ENCODE assay signal across 11 mouse cellular contexts in the genomic region with DNA sequence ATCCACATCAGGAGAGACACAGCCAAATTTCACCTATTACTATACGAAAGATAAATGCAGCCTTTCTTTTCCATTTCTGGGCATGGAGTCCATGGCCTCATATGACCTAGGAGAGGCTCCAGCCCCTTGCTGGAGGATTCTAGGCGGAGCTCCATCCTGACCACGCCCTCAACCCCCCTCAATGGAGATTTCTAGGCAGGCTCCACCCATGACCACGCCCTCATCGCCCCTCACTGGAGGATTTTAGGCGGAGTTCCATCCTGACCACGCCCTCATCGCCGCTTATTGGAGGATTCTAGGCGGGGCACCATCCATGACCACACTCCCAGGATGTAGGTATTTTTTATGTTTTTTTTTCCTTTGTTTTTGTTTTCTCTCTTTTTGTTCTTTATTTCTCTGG. TPM values are rescaled to one million over a fixed set of nuclear protein-coding genes. Genes with fewer than 3 reads are reported as not detected.
DNase-seq lines count a peak whose midpoint lies in the region; ATAC-seq lines count a peak whose summit lies in the region.
"Had no signal": no experiment of that assay in that cellular context is flagged by ENCODE, and none has a peak within 500 bp of the region (broad histone marks: within the 10 kb centered on the region; RNA-seq: fewer than 3 reads in every experiment).

No protein-coding gene starts in this region.

- no peak overlapping the region for H3K27ac ChIP-seq in liver, embryonic 12.5 days
- H3K27ac ChIP-seq: embryonic facial prominence, embryonic 13.5 days had no signal

- peaks cover 50% of the 10 kb centered on the region for H3K27me3 ChIP-seq in liver, embryonic 12.5 days (replicated peaks)

- peak; percentile 61 for DNase-seq in cerebellum, adult 11-12 months
- DNase-seq in cerebellum, postnatal 4 days (ENCODE audit: low spot score in 2 of 2): no peak
- DNase-seq in liver (peak; percentile 78), ZHBTc4 (ENCODE audit: low read depth, low spot score) (peak; percentile 97)
- peak; percentile 30 for DNase-seq in lung, postnatal 14 days
- no peak for DNase-seq in layer of hippocampus, adult 9-10 months (ENCODE audit: low spot score)

- H3K36me3 ChIP-seq in liver, embryonic 12.5 days: no peaks in the 10 kb centered on the region
- H3K36me3 ChIP-seq: embryonic facial prominence, embryonic 13.5 days had no signal

- 30% methylated on average over 10 of the region's 10 CpGs for WGBS in liver, embryonic 12.5 days (ENCODE audit: insufficient replicate concordance)

- peaks cover 27% of the 10 kb centered on the region for H3K4me1 ChIP-seq in liver, embryonic 12.5 days

- H3K4me3 ChIP-seq in liver, embryonic 12.5 days: no peak overlapping the region
- H3K4me3 ChIP-seq: embryonic facial prominence, embryonic 13.5 days had no signal

- ATAC-seq in liver, embryonic 12.5 days: no peak
- no peak for ATAC-seq in megakaryocyte, adult 5-6 weeks (ENCODE audit: poor library complexity, severe bottlenecking)

- no peak overlapping the region for H3K9ac ChIP-seq in liver, embryonic 12.5 days
- H3K9ac ChIP-seq: embryonic facial prominence, embryonic 13.5 days had no signal

- no peaks in the 10 kb centered on the region for H3K9me3 ChIP-seq in liver, embryonic 12.5 days (replicated peaks)

- no peak overlapping the region for H3K4me2 ChIP-seq in liver, embryonic 12.5 days
- H3K4me2 ChIP-seq: embryonic facial prominence, embryonic 13.5 days had no signal

RNA-seq across cellular contexts. Expression of gene Gng7, which starts 3.6 kb away (rescaled TPM):
- 0.80 and 0.81 TPM in 2 replicates for polyA plus RNA-seq in liver, embryonic 12.5 days (2016; fragmentation: Nextera tagmentation; extraction: Ambion mirVana)
- total RNA-seq in megakaryocyte, adult 5-6 weeks (2015): 0.11 TPM in 1 of 2 replicates, not detected in the other
- 0.26 TPM in 1 of 2 replicates, not detected in the other for total RNA-seq in megakaryocyte, adult 5-6 weeks (2017)

RNA-seq across cellular contexts. Expression of gene Diras1, which starts 7.1 kb away (rescaled TPM):
- polyA plus RNA-seq in liver, embryonic 12.5 days (2016; fragmentation: Nextera tagmentation; extraction: Ambion mirVana): not detected in 2 replicates
- not detected in 2 replicates for total RNA-seq in megakaryocyte, adult 5-6 weeks (2015)
- total RNA-seq in megakaryocyte, adult 5-6 weeks (2017): 0.20 TPM in 1 of 2 replicates, not detected in the other
- total RNA-seq: heart, postnatal 10 days; liver, adult 2 months had no signal
- polyA plus RNA-seq: liver, adult 2 months had no signal

RNA-seq across cellular contexts. Expression of gene Slc39a3, which starts 18.9 kb away (rescaled TPM):
- 7.1 and 7.9 TPM in 2 replicates for polyA plus RNA-seq in liver, embryonic 12.5 days (2016; fragmentation: Nextera tagmentation; extraction: Ambion mirVana)
- 3.9 and 6.0 TPM in 2 replicates for total RNA-seq in megakaryocyte, adult 5-6 weeks (2015)
- 6.2 and 10.2 TPM in 2 replicates for total RNA-seq in megakaryocyte, adult 5-6 weeks (2017)

RNA-seq across cellular contexts. Expression of gene Sgta, which starts 41.7 kb away (rescaled TPM):
- polyA plus RNA-seq in liver, embryonic 12.5 days (2016; fragmentation: Nextera tagmentation; extraction: Ambion mirVana): 89.2 and 91.3 TPM in 2 replicates
- 30.3 and 30.7 TPM in 2 replicates for total RNA-seq in megakaryocyte, adult 5-6 weeks (2015)
- 33.3 and 38.7 TPM in 2 replicates for total RNA-seq in megakaryocyte, adult 5-6 weeks (2017)

RNA-seq across cellular contexts. Expression of gene Thop1, which starts 51.5 kb away (rescaled TPM):
- 48.5 and 50.8 TPM in 2 replicates for polyA plus RNA-seq in liver, embryonic 12.5 days (2016; fragmentation: Nextera tagmentation; extraction: Ambion mirVana)
- total RNA-seq in megakaryocyte, adult 5-6 weeks (2015): 0.82 and 1.5 TPM in 2 replicates
- 3.4 and 4.3 TPM in 2 replicates for total RNA-seq in megakaryocyte, adult 5-6 weeks (2017)

Comparison
In these comparisons a context has a peak if more than half of its experiments do, and no peak if none do; other contexts are left out.
1. DNase-seq: peak in cerebellum, adult 11-12 months (single experiment), liver (single experiment), ZHBTc4 (single experiment) and lung, postnatal 14 days (single experiment); none in cerebellum, postnatal 4 days (0 of 2) and layer of hippocampus, adult 9-10 months (single experiment).